ENCODE assay signal across 18 mouse cellular contexts in genomic region chr10:54548526-54548925, GRCm38 (mm10).
DNase-seq lines count a peak whose midpoint lies in the region; ATAC-seq and TF ChIP-seq lines count a peak whose summit lies in the region.
"Had no signal": no experiment of that assay in that cellular context is flagged by ENCODE, and none has a peak within 500 bp of the region (broad histone marks: within the 10 kb centered on the region; RNA-seq: fewer than 3 reads in every experiment).

No protein-coding gene starts in this region.

- whole genome bisulfite sequencing in forebrain, embryonic 13.5 days: 91% methylated on average over 1 of the region's 1 CpGs
- WGBS in forebrain, embryonic 11.5 days: 86% methylated on average over 1 of the region's 1 CpGs
- 94% methylated on average over 1 of the region's 1 CpGs for WGBS in hindbrain, embryonic 11.5 days
- 84% methylated on average over 1 of the region's 1 CpGs for WGBS in hindbrain, postnatal 0 days
- WGBS in limb, embryonic 11.5 days: 76% methylated on average over 1 of the region's 1 CpGs
- 96% methylated on average over 1 of the region's 1 CpGs for WGBS in limb, embryonic 10.5 days

- H3K4me3 ChIP-seq in forebrain, embryonic 13.5 days: no peak overlapping the region
- no peak overlapping the region for H3K4me3 ChIP-seq in forebrain, embryonic 11.5 days (ENCODE audit: low read depth, low read length)
- H3K4me3 ChIP-seq in hindbrain, embryonic 11.5 days (ENCODE audit: low read depth, low read length): no peak overlapping the region
- no peak overlapping the region for H3K4me3 ChIP-seq in hindbrain, postnatal 0 days (ENCODE audit: low read length)
- H3K4me3 ChIP-seq in limb, embryonic 11.5 days (ENCODE audit: low read depth, low read length): no peak overlapping the region
- no peak overlapping the region for H3K4me3 ChIP-seq in limb, embryonic 10.5 days
- H3K4me3 ChIP-seq: heart, embryonic 12.5 days; hindbrain, embryonic 10.5 days had no signal

- no peak for TF ChIP-seq CTCF in hindbrain, postnatal 0 days (IDR thresholded peaks at IDR 0.05; ENCODE audit: low read depth)

- peak; percentile 62 for ATAC-seq in forebrain, embryonic 13.5 days
- no peak for ATAC-seq in forebrain, embryonic 11.5 days (replicated peaks; ENCODE audit: low FRiP score)
- ATAC-seq in hindbrain, embryonic 11.5 days (ENCODE audit: low FRiP score): peak; percentile 43; the same call in 1 of the 2 replicates
- ATAC-seq in hindbrain, postnatal 0 days: no peak
- peak; percentile 54; the same call in 1 of the 2 replicates for ATAC-seq in limb, embryonic 11.5 days (ENCODE audit: insufficient number of reproducible peaks, low FRiP score, low TSS enrichment, low read depth)
- ATAC-seq: activated CD4-positive, CD25-positive, alpha-beta regulatory T cell, adult 4 months; inflammation-experienced regulatory T-cells, adult 6 months; intestine, postnatal 0 days; Patski had no signal

- no peaks in the 10 kb centered on the region for H3K36me3 ChIP-seq in forebrain, embryonic 13.5 days (ENCODE audit: poor library complexity, severe bottlenecking)
- H3K36me3 ChIP-seq in forebrain, embryonic 11.5 days (ENCODE audit: control insufficient read depth, insufficient read depth, low read length): no peaks in the 10 kb centered on the region
- no peaks in the 10 kb centered on the region for H3K36me3 ChIP-seq in hindbrain, embryonic 11.5 days (ENCODE audit: control insufficient read depth, insufficient read depth, low read length)
- H3K36me3 ChIP-seq in hindbrain, postnatal 0 days (ENCODE audit: insufficient read depth, low read length): no peaks in the 10 kb centered on the region
- H3K36me3 ChIP-seq in limb, embryonic 11.5 days (ENCODE audit: control insufficient read depth, insufficient read depth, low read length): no peaks in the 10 kb centered on the region
- no peaks in the 10 kb centered on the region for H3K36me3 ChIP-seq in limb, embryonic 10.5 days
- H3K36me3 ChIP-seq: heart, embryonic 12.5 days; hindbrain, embryonic 10.5 days had no signal

- no peaks in the 10 kb centered on the region for H3K27me3 ChIP-seq in forebrain, embryonic 13.5 days
- no peaks in the 10 kb centered on the region for H3K27me3 ChIP-seq in forebrain, embryonic 11.5 days (ENCODE audit: control insufficient read depth, insufficient read depth, low read length)
- H3K27me3 ChIP-seq in hindbrain, embryonic 11.5 days (ENCODE audit: control insufficient read depth, insufficient read depth, low read length): no peaks in the 10 kb centered on the region
- H3K27me3 ChIP-seq in hindbrain, postnatal 0 days (ENCODE audit: insufficient read depth, low read length): no peaks in the 10 kb centered on the region
- no peaks in the 10 kb centered on the region for H3K27me3 ChIP-seq in limb, embryonic 11.5 days (ENCODE audit: control insufficient read depth, insufficient read depth, low read length)
- H3K27me3 ChIP-seq in limb, embryonic 10.5 days (ENCODE audit: low read depth, poor library complexity, severe bottlenecking): no peaks in the 10 kb centered on the region
- H3K27me3 ChIP-seq: heart, embryonic 12.5 days; Patski had no signal

- H3K27ac ChIP-seq in forebrain, embryonic 13.5 days: no peak overlapping the region
- no peak overlapping the region for H3K27ac ChIP-seq in forebrain, embryonic 11.5 days (ENCODE audit: low read depth, low read length)
- H3K27ac ChIP-seq in hindbrain, embryonic 11.5 days (ENCODE audit: low read depth, low read length): no peak overlapping the region
- no peak overlapping the region for H3K27ac ChIP-seq in hindbrain, postnatal 0 days
- H3K27ac ChIP-seq in limb, embryonic 11.5 days (replicated peaks; ENCODE audit: low read depth, low read length): no peak overlapping the region
- H3K27ac ChIP-seq in limb, embryonic 10.5 days: no peak overlapping the region
- H3K27ac ChIP-seq: hindbrain, embryonic 10.5 days had no signal

- no peaks in the 10 kb centered on the region for H3K4me1 ChIP-seq in forebrain, embryonic 13.5 days
- no peaks in the 10 kb centered on the region for H3K4me1 ChIP-seq in forebrain, embryonic 11.5 days (replicated peaks; ENCODE audit: control insufficient read depth, insufficient read depth, low read length)
- no peaks in the 10 kb centered on the region for H3K4me1 ChIP-seq in hindbrain, embryonic 11.5 days (replicated peaks; ENCODE audit: control insufficient read depth, insufficient read depth, low read length)
- no peaks in the 10 kb centered on the region for H3K4me1 ChIP-seq in hindbrain, postnatal 0 days (ENCODE audit: insufficient read depth, low read length)
- H3K4me1 ChIP-seq in limb, embryonic 11.5 days (ENCODE audit: control insufficient read depth, insufficient read depth, low read length): no peaks in the 10 kb centered on the region
- no peaks in the 10 kb centered on the region for H3K4me1 ChIP-seq in limb, embryonic 10.5 days
- H3K4me1 ChIP-seq: heart, embryonic 12.5 days; hindbrain, embryonic 10.5 days had no signal

- no peak for DNase-seq in forebrain, embryonic 11.5 days (ENCODE audit: low spot score)
- DNase-seq in hindbrain, embryonic 11.5 days (ENCODE audit: low spot score): no peak
- no peak for DNase-seq in hindbrain, postnatal 0 days (ENCODE audit: low spot score)
- DNase-seq in limb, embryonic 11.5 days (ENCODE audit: low spot score): no peak
- DNase-seq in limb, embryonic 10.5 days (ENCODE audit: low spot score): no peak
- no peak for DNase-seq in gastrocnemius, postnatal 4 days (ENCODE audit: low spot score in 2 of 2)
- DNase-seq: adrenal gland, postnatal 14 days; cerebellum, adult 11-12 months; cerebellum, adult 9-10 months; cerebellum, postnatal 25 days; gastrocnemius, postnatal 14 days had no signal

- no peak overlapping the region for H3K4me2 ChIP-seq in forebrain, embryonic 13.5 days
- no peak overlapping the region for H3K4me2 ChIP-seq in forebrain, embryonic 11.5 days (ENCODE audit: low read depth, low read length, severe bottlenecking)
- no peak overlapping the region for H3K4me2 ChIP-seq in hindbrain, embryonic 11.5 days (replicated peaks; ENCODE audit: low read depth, low read length)
- no peak overlapping the region for H3K4me2 ChIP-seq in hindbrain, postnatal 0 days (ENCODE audit: low read depth, low read length)
- no peak overlapping the region for H3K4me2 ChIP-seq in limb, embryonic 11.5 days (ENCODE audit: low read depth, severe bottlenecking)
- H3K4me2 ChIP-seq: heart, embryonic 12.5 days had no signal

- no peaks in the 10 kb centered on the region for H3K9me3 ChIP-seq in forebrain, embryonic 13.5 days (replicated peaks)
- no peaks in the 10 kb centered on the region for H3K9me3 ChIP-seq in forebrain, embryonic 11.5 days (ENCODE audit: control insufficient read depth, low read length)
- H3K9me3 ChIP-seq in hindbrain, embryonic 11.5 days (ENCODE audit: control insufficient read depth, low read length): no peaks in the 10 kb centered on the region
- no peaks in the 10 kb centered on the region for H3K9me3 ChIP-seq in hindbrain, postnatal 0 days (ENCODE audit: low read length)
- H3K9me3 ChIP-seq in limb, embryonic 11.5 days (ENCODE audit: control insufficient read depth, low read length): no peaks in the 10 kb centered on the region
- no peaks in the 10 kb centered on the region for H3K9me3 ChIP-seq in limb, embryonic 10.5 days (replicated peaks)
- H3K9me3 ChIP-seq: heart, embryonic 12.5 days; hindbrain, embryonic 10.5 days had no signal

- no peak overlapping the region for H3K9ac ChIP-seq in forebrain, embryonic 13.5 days
- H3K9ac ChIP-seq in forebrain, embryonic 11.5 days (ENCODE audit: low read length): no peak overlapping the region
- no peak overlapping the region for H3K9ac ChIP-seq in hindbrain, embryonic 11.5 days (ENCODE audit: low read depth, low read length)
- no peak overlapping the region for H3K9ac ChIP-seq in hindbrain, postnatal 0 days (replicated peaks; ENCODE audit: low read length)
- H3K9ac ChIP-seq in limb, embryonic 11.5 days (ENCODE audit: low read length): no peak overlapping the region
- H3K9ac ChIP-seq: heart, embryonic 12.5 days had no signal

Comparison
In these comparisons a context has a peak if more than half of its experiments do, and no peak if none do; other contexts are left out.
1. ATAC-seq: peak in forebrain, embryonic 13.5 days (single experiment), hindbrain, embryonic 11.5 days (single experiment) and limb, embryonic 11.5 days (single experiment); none in forebrain, embryonic 11.5 days (single experiment) and hindbrain, postnatal 0 days (single experiment).